Mouse (Mus musculus) embryonic facial prominence, embryonic 12.5 days (tissue): ENCODE results near the gene Zfp661. TPM values are rescaled to one million over a fixed set of nuclear protein-coding genes. Genes with fewer than 3 reads are reported as not detected.

Experiments
- ATAC-seq: fragments of 200-750 bp; cut with Nextera tagmentation; 2 replicates; pipeline ENCODE4 v1.8.0; 2017; ENCODE audit not compliant: insufficient number of reproducible peaks, insufficient read depth, low FRiP score, low TSS enrichment
- H3K27ac ChIP-seq: fragments of 300-500 bp; sonication (generic); 2 replicates; pipeline ENCODE4 v1.5.1; 2016; ENCODE audit warnings: mild to moderate bottlenecking
- H3K27me3 ChIP-seq: fragments of 300-500 bp; sonication (generic); 2 replicates; pipeline ENCODE4 v1.6.1; 2016; ENCODE audit warnings: mild to moderate bottlenecking, moderate library complexity
- H3K36me3 ChIP-seq: fragments of 300-500 bp; sonication (generic); 2 replicates; pipeline ENCODE4 v1.6.1; 2016; ENCODE audit warnings: mild to moderate bottlenecking
- H3K4me1 ChIP-seq: fragments of 300-500 bp; sonication (generic); 2 replicates; pipeline ENCODE4 v1.6.1; 2016
- H3K4me2 ChIP-seq: fragments of 300-500 bp; sonication (generic); replicated peaks from 2 replicates; pipeline ENCODE4 v1.6.1; 2016; ENCODE audit warnings: mild to moderate bottlenecking, moderate library complexity
- H3K4me3 ChIP-seq: fragments of 300-500 bp; sonication (generic); 2 replicates; pipeline ENCODE4 v1.5.1; 2016; ENCODE audit warnings: mild to moderate bottlenecking
- H3K9ac ChIP-seq: fragments of 300-500 bp; sonication (generic); 2 replicates; pipeline ENCODE4 v1.6.1; 2016; ENCODE audit warnings: mild to moderate bottlenecking, moderate library complexity
- H3K9me3 ChIP-seq: fragments of 300-500 bp; sonication (generic); 2 replicates; pipeline ENCODE4 v1.6.1; 2016; ENCODE audit warnings: mild to moderate bottlenecking, moderate library complexity
- WGBS: fragments of 180-500 bp; shearing (Covaris S2); methylation state at CpG from one replicate; pipeline ENCODE4 v1.1.7; 2016; 5-methylcytosine and 5-hydroxymethylcytosine counted together
- polyA plus RNA-seq: library from polyadenylated mRNA; unstranded; fragments of >200 nt; fragmentation: Nextera tagmentation; extraction: Ambion mirVana; gene quantifications from 2 replicates; pipeline ENCODE4 v1.2.1, GENCODE M21; 2016

Zfp661 gene
- polyA plus RNA-seq, 1 experiment from 2014 or later: 7.3 TPM

- Histone ChIP-seq H3K27me3 (no peaks in the 10 kb centered on the region), H3K4me1 (no peaks in the 10 kb centered on the region), H3K9ac (no peak overlapping the region), H3K27ac (no peak overlapping the region), H3K4me2 (no peak overlapping the region), H3K4me3 (no peak overlapping the region), H3K36me3 (no peaks in the 10 kb centered on the region), H3K9me3 (no peaks in the 10 kb centered on the region)
- no peak for ATAC-seq
Observed at GRCm38 (mm10) chr2:127549711-127550110, 37.2 kb downstream of the Zfp661 start.

DNA sequence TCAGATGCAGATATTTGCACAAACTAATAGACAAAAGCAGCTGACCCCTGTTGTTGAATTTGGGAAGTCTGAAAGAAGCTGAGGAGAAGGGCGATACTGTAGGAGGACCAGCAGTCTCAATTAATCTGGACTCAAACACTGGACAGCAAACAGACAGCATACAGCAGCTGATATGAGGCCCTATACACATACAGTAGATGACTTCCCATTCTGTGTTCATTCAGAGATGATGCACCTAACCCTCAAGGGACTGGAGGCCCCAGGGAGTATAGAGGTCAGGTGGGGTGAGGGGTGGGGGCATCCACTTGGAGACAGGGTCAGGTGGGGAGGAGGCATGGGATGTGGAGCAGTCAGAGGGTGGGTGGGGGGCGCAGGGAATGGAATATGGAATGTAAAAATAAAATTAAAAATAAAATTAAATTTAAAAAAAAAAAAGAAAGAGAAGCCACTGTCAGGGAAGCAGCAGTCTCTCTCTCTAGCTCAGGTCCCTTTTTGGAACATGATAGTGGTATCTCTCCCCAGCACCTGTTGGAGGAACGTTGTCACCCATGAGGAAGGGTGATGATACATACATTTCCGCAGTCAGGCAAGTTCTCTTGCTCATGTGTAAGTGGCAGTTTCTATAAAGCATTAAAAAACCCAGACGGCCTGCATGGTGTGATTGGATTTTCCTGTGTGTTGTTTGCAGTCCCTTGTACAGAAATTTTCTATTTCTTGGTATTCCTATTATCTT lies 38.4 kb downstream of the Zfp661 start:
- peaks cover 2% of the 10 kb centered on the region; the same call in 1 of the 2 replicates for H3K27me3 ChIP-seq
- H3K36me3 ChIP-seq: no peaks in the 10 kb centered on the region
- no peak overlapping the region for H3K9ac ChIP-seq
- H3K4me2 ChIP-seq: no peak overlapping the region
- no peaks in the 10 kb centered on the region for H3K9me3 ChIP-seq
- no peak overlapping the region for H3K27ac ChIP-seq
- no peak overlapping the region for H3K4me3 ChIP-seq
- WGBS: 74% methylated on average over 5 of the region's 5 CpGs
- no peaks in the 10 kb centered on the region for H3K4me1 ChIP-seq
- no peak for ATAC-seq

DNA sequence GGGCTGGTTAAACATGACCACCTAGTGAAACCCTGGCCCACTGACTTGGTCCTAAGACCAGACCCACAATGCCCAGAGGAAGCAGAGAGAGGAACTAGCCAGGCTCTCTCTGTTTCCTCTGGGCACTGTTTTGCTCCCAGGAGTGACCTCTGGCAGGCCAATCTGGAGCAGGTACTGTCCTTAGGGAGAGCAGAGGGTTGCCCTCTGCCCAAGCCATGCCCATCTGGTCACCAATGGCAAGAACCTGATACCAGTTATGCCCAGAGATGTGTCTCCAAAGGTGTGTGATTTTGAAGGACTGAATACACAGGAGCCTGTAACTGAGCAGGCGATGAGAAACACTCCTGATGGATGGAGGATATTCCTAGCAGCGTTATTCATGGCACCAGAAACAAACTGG lies 45.2 kb downstream of the Zfp661 start:
- Histone ChIP-seq H3K27me3 (peaks cover 67% of the 10 kb centered on the region), H3K4me2 (no peak overlapping the region), H3K9ac (no peak overlapping the region), H3K4me1 (no peaks in the 10 kb centered on the region), H3K4me3 (no peak overlapping the region), H3K27ac (no peak overlapping the region), H3K9me3 (no peaks in the 10 kb centered on the region), H3K36me3 (no peaks in the 10 kb centered on the region)
- no peak for ATAC-seq
- WGBS: 77% methylated on average over 2 of the region's 2 CpGs

GRCm38 (mm10) chr2:127541185-127541584 lies 45.7 kb downstream of the Zfp661 start, which contains the start of gene Prom2:
Gene Prom2 (minus strand): TSS chr2:127541467.
- 0 out of 2 replicates have a peak within 1 kb of the TSS, but pooled peaks have one; percentile 15 for H3K9ac ChIP-seq
- peak within 1 kb of the TSS; percentile 37 for H3K4me2 ChIP-seq
- ATAC-seq: no peak
- WGBS: 2% methylated on average over 28 of the region's 29 CpGs
- no peak within 1 kb of the TSS for H3K27ac ChIP-seq
- no peaks in the 10 kb centered on the region for H3K4me1 ChIP-seq
- peak within 1 kb of the TSS; percentile 17; the same call in 1 of the 2 replicates for H3K4me3 ChIP-seq
- H3K9me3 ChIP-seq: no peaks in the 10 kb centered on the region
- H3K36me3 ChIP-seq: no peaks in the 10 kb centered on the region
- H3K27me3 ChIP-seq: peaks cover 69% of the 10 kb centered on the region

GRCm38 (mm10) chr2:127539494-127539893 lies 47.4 kb downstream of the Zfp661 start:
- H3K4me2 ChIP-seq: no peak overlapping the region
- no peak overlapping the region for H3K27ac ChIP-seq
- H3K27me3 ChIP-seq: peaks cover 69% of the 10 kb centered on the region
- H3K4me3 ChIP-seq: no peak overlapping the region
- H3K9me3 ChIP-seq: no peaks in the 10 kb centered on the region
- no peak for ATAC-seq
- no peak overlapping the region for H3K9ac ChIP-seq
- no peaks in the 10 kb centered on the region for H3K4me1 ChIP-seq
- no peaks in the 10 kb centered on the region for H3K36me3 ChIP-seq
- 19% methylated on average over 4 of the region's 4 CpGs for WGBS

GRCm38 (mm10) chr2:127537548-127537947 lies 49.3 kb downstream of the Zfp661 start:
- Histone ChIP-seq H3K36me3 (no peaks in the 10 kb centered on the region), H3K9ac (no peak overlapping the region), H3K27me3 (peaks cover 58% of the 10 kb centered on the region), H3K4me1 (no peaks in the 10 kb centered on the region), H3K9me3 (no peaks in the 10 kb centered on the region), H3K4me3 (no peak overlapping the region), H3K4me2 (no peak overlapping the region), H3K27ac (no peak overlapping the region)
- WGBS: 61% methylated on average over 3 of the region's 3 CpGs
- ATAC-seq: no peak

GRCm38 (mm10) chr2:127535363-127535762 lies 51.5 kb downstream of the Zfp661 start:
- H3K27ac ChIP-seq: no peak overlapping the region
- H3K9ac ChIP-seq: no peak overlapping the region
- no peak overlapping the region for H3K4me2 ChIP-seq
- no peaks in the 10 kb centered on the region for H3K4me1 ChIP-seq
- WGBS: 71% methylated on average over 9 of the region's 9 CpGs
- no peak for ATAC-seq
- no peaks in the 10 kb centered on the region for H3K9me3 ChIP-seq
- peaks cover 36% of the 10 kb centered on the region for H3K27me3 ChIP-seq
- no peaks in the 10 kb centered on the region for H3K36me3 ChIP-seq
- no peak overlapping the region for H3K4me3 ChIP-seq

GRCm38 (mm10) chr2:127532379-127532778 lies 54.5 kb downstream of the Zfp661 start:
- H3K36me3 ChIP-seq: no peaks in the 10 kb centered on the region
- H3K4me3 ChIP-seq: no peak overlapping the region
- H3K4me1 ChIP-seq: no peaks in the 10 kb centered on the region
- ATAC-seq: no peak
- WGBS: 12% methylated on average over 9 of the region's 9 CpGs
- H3K27ac ChIP-seq: no peak overlapping the region
- no peaks in the 10 kb centered on the region for H3K9me3 ChIP-seq
- no peak overlapping the region for H3K4me2 ChIP-seq
- H3K9ac ChIP-seq: no peak overlapping the region
- H3K27me3 ChIP-seq: 0 out of 2 replicates have a peak, but pooled peaks cover 6% of the 10 kb centered on the region

GRCm38 (mm10) chr2:127531592-127531991 lies 55.3 kb downstream of the Zfp661 start:
- H3K9me3 ChIP-seq: no peaks in the 10 kb centered on the region
- H3K9ac ChIP-seq: no peak overlapping the region
- no peaks in the 10 kb centered on the region for H3K36me3 ChIP-seq
- H3K27ac ChIP-seq: no peak overlapping the region
- no peak overlapping the region for H3K4me3 ChIP-seq
- no peaks in the 10 kb centered on the region for H3K4me1 ChIP-seq
- WGBS: 94% methylated on average over 2 of the region's 2 CpGs
- H3K27me3 ChIP-seq: 0 out of 2 replicates have a peak, but pooled peaks cover under 1% of the 10 kb centered on the region
- ATAC-seq: no peak
- H3K4me2 ChIP-seq: no peak overlapping the region

- 72% methylated on average over 3 of the region's 3 CpGs for WGBS
Observed at GRCm38 (mm10) chr2:127530418-127530817, 56.5 kb downstream of the Zfp661 start.

GRCm38 (mm10) chr2:127525004-127525775 lies 61.7 kb downstream of the Zfp661 start:
- H3K27me3 ChIP-seq: no peaks in the 10 kb centered on the region
- H3K4me1 ChIP-seq: peaks cover 15% of the 10 kb centered on the region; the same call in 1 of the 2 replicates
- H3K9ac ChIP-seq: no peak overlapping the region
- H3K9me3 ChIP-seq: no peaks in the 10 kb centered on the region
- H3K4me3 ChIP-seq: no peak overlapping the region
- H3K36me3 ChIP-seq: no peaks in the 10 kb centered on the region
- WGBS: 88% methylated on average over 3 of the region's 3 CpGs
- no peak for ATAC-seq
- H3K27ac ChIP-seq: no peak overlapping the region
- no peak overlapping the region for H3K4me2 ChIP-seq

More at GRCm38 (mm10) chr2:127530418-127530817, 56.5 kb downstream of the Zfp661 start:
- Histone ChIP-seq H3K9ac (no peak overlapping the region), H3K9me3 (no peaks in the 10 kb centered on the region), H3K4me2 (no peak overlapping the region), H3K27ac (no peak overlapping the region), H3K36me3 (no peaks in the 10 kb centered on the region), H3K4me1 (no peaks in the 10 kb centered on the region), H3K27me3 (no peaks in the 10 kb centered on the region), H3K4me3 (no peak overlapping the region)
- no peak for ATAC-seq
